Mouse (Mus musculus) ES-CJ7 (cell line): ENCODE data around the gene Itga4.

ENCODE experiments used
- DNase-seq: peaks from one replicate; pipeline ENCODE4 v3.0.0; 2011; ENCODE audit warnings: low read depth, low spot score

The Itga4 gene

GRCm38 (mm10) chr2:79352100-79352802 lies 97.0 kb downstream of the Itga4 start:
- no peak for DNase-seq

- DNase-seq: peak; percentile 33
Observed at GRCm38 (mm10) chr2:79354773-79355172, 99.5 kb downstream of the Itga4 start.

GRCm38 (mm10) chr2:79357835-79358234 lies 102.6 kb downstream of the Itga4 start:
- DNase-seq: no peak

GRCm38 (mm10) chr2:79362029-79362428 lies 106.8 kb downstream of the Itga4 start:
- DNase-seq: no peak

- DNase-seq: no peak
Observed at GRCm38 (mm10) chr2:79363920-79364319, 108.7 kb downstream of the Itga4 start.

GRCm38 (mm10) chr2:79367451-79368450 lies 112.5 kb downstream of the Itga4 start:
- DNase-seq: peak; percentile 45

GRCm38 (mm10) chr2:79368661-79369060 lies 113.4 kb downstream of the Itga4 start:
- DNase-seq: no peak

GRCm38 (mm10) chr2:79369061-79369524 lies 113.9 kb downstream of the Itga4 start:
- DNase-seq: peak; percentile 14

GRCm38 (mm10) chr2:79369905-79370304 lies 114.7 kb downstream of the Itga4 start:
- no peak for DNase-seq

- DNase-seq: no peak
Observed at GRCm38 (mm10) chr2:79370711-79371312, 115.6 kb downstream of the Itga4 start.

- DNase-seq: no peak
Observed at GRCm38 (mm10) chr2:79371326-79372153, 116.3 kb downstream of the Itga4 start.

GRCm38 (mm10) chr2:79372154-79372467 lies 116.9 kb downstream of the Itga4 start:
- no peak for DNase-seq

GRCm38 (mm10) chr2:79372486-79373200 lies 117.4 kb downstream of the Itga4 start:
- peak; percentile 52 for DNase-seq

GRCm38 (mm10) chr2:79378346-79379086 lies 123.3 kb downstream of the Itga4 start:
- DNase-seq: peak; percentile 7

- peak; percentile 61 for DNase-seq
Observed at GRCm38 (mm10) chr2:79379087-79380041, 124.1 kb downstream of the Itga4 start.
